Mouse (Mus musculus): ENCODE measurements around the gene Nip7. TPM values are rescaled to one million over a fixed set of nuclear protein-coding genes. Genes with fewer than 3 reads are reported as not detected.
A peak's percentile ranks its signal among the peaks of the same experiment; 100 is the strongest.
"Not testable (repeated sequence)": the region's sequence is repeated elsewhere in the genome, so short reads cannot be mapped to it uniquely, and the experiment has no call there.

Gene Nip7
- polyA plus RNA-seq, 1 experiment from 2014 or later = 54.4 TPM

DNA sequence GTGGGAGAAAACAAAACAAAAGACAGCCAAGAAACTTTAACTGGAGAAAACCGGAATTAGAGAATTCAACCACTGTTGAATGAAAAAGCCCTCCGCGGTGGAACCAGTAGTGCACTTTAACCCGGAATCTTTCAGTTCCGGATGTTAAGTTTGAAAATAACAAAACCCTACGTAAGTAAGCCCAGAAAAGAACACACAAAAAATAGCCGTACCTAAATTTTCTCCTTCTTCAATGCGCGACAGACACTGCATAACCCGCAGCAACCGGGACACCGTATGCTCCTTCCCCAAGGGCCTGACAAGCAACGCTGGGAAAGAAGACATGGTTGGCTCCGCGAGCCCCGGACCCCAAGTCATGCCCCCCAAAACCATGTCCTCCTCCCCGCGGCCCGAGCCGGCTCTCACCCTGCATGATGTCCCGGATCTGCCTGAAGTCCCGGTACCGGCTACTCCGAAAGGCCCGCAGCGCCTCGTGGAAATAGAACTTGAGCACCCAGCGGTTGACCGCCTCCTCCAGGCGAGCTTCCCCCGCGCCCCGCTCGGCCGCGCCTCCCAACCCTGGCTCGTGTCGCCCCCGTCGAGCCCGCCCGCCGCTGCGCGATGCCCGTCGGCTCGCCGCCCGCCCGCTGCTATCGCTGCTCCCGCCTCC lies 39.2 kb downstream of the Nip7 start:
- Histone ChIP-seq H3K27me3 (ENCODE audit: control insufficient read depth, insufficient read depth, low read length) (no peaks in the 10 kb centered on the region), H3K9ac (ENCODE audit: low read length) (peak overlapping the region; percentile 95), H3K4me1 (ENCODE audit: control insufficient read depth in 2 of 2, insufficient read depth in 2 of 2, low read length in 2 of 2) (peaks cover 0 to 19% of the 10 kb centered on the region in 2 experiments), H3K4me3 (ENCODE audit: control insufficient read depth in 1 of 2, insufficient read depth in 1 of 2, low read depth in 1 of 2, low read length in 2 of 2) (peak overlapping the region; percentile 79 to 92), H3K4me2 (ENCODE audit: low read length) (peak overlapping the region; percentile 73), H3K9me3 (ENCODE audit: control insufficient read depth, low read length) (no peaks in the 10 kb centered on the region), H3K27ac (replicated peaks in 1 of 2; ENCODE audit: control insufficient read depth in 1 of 2, insufficient read depth in 1 of 2, low read depth in 2 of 2, low read length in 2 of 2) (peak overlapping the region; percentile 66 to 93), H3K36me3 (ENCODE audit: control insufficient read depth, insufficient read depth, low read length) (peaks cover 35% of the 10 kb centered on the region)
- ATAC-seq (ENCODE audit: insufficient number of reproducible peaks, insufficient read depth, low FRiP score, low read depth) = peak; percentile 23
- WGBS = under 1% methylated on average over 53 of the region's 53 CpGs

- H3K27ac ChIP-seq (replicated peaks in 1 of 2; ENCODE audit: control insufficient read depth in 1 of 2, insufficient read depth in 1 of 2, low read depth in 2 of 2, low read length in 2 of 2) = peak within 1 kb of the TSS; percentile 66 to 93
Observed at GRCm38 (mm10) chr8:107096366-107097036, 39.8 kb downstream of the Nip7 start, which contains the start of gene Terf2. Gene Terf2, minus strand, starts transcription at chr8:107096547.

GRCm38 (mm10) chr8:107100635-107101034 lies 44.0 kb downstream of the Nip7 start:
- Histone ChIP-seq H3K36me3 (ENCODE audit: control insufficient read depth, insufficient read depth, low read length) (no peaks in the 10 kb centered on the region), H3K4me1 (ENCODE audit: control insufficient read depth in 2 of 2, insufficient read depth in 2 of 2, low read length in 2 of 2) (0 out of 4 replicates have a peak, but pooled peaks cover 0 to 5% of the 10 kb centered on the region in 2 experiments), H3K27me3 (ENCODE audit: control insufficient read depth, insufficient read depth, low read length) (no peaks in the 10 kb centered on the region), H3K27ac (replicated peaks in 1 of 2; ENCODE audit: control insufficient read depth in 1 of 2, insufficient read depth in 1 of 2, low read depth in 2 of 2, low read length in 2 of 2) (no peak overlapping the region), H3K9me3 (ENCODE audit: control insufficient read depth, low read length) (no peaks in the 10 kb centered on the region), H3K4me2 (ENCODE audit: low read length) (no peak overlapping the region), H3K4me3 (ENCODE audit: control insufficient read depth in 1 of 2, insufficient read depth in 1 of 2, low read depth in 1 of 2, low read length in 2 of 2) (no peak overlapping the region), H3K9ac (ENCODE audit: low read length) (no peak overlapping the region)
- WGBS = 75% methylated on average over 2 of the region's 2 CpGs
- ATAC-seq (ENCODE audit: insufficient number of reproducible peaks, insufficient read depth, low FRiP score, low read depth) = no peak

More at GRCm38 (mm10) chr8:107096366-107097036, 39.8 kb downstream of the Nip7 start, which contains the start of gene Terf2:
- H3K4me1 ChIP-seq (ENCODE audit: control insufficient read depth in 2 of 2, insufficient read depth in 2 of 2, low read length in 2 of 2) = peaks cover 0 to 19% of the 10 kb centered on the region in 2 experiments
- H3K36me3 ChIP-seq (ENCODE audit: control insufficient read depth, insufficient read depth, low read length) = peaks cover 28% of the 10 kb centered on the region
- 4% methylated on average over 38 of the region's 39 CpGs for WGBS
- peak; percentile 96 for ATAC-seq (ENCODE audit: insufficient number of reproducible peaks, insufficient read depth, low FRiP score, low read depth)
- H3K27me3 ChIP-seq (ENCODE audit: control insufficient read depth, insufficient read depth, low read length) = no peaks in the 10 kb centered on the region
- H3K9ac ChIP-seq (ENCODE audit: low read length) = peak within 1 kb of the TSS; percentile 95
- peak within 1 kb of the TSS; percentile 73 for H3K4me2 ChIP-seq (ENCODE audit: low read length)
- peak within 1 kb of the TSS; percentile 79 to 92 for H3K4me3 ChIP-seq (ENCODE audit: control insufficient read depth in 1 of 2, insufficient read depth in 1 of 2, low read depth in 1 of 2, low read length in 2 of 2)
- H3K9me3 ChIP-seq (ENCODE audit: control insufficient read depth, low read length) = no peaks in the 10 kb centered on the region

DNA sequence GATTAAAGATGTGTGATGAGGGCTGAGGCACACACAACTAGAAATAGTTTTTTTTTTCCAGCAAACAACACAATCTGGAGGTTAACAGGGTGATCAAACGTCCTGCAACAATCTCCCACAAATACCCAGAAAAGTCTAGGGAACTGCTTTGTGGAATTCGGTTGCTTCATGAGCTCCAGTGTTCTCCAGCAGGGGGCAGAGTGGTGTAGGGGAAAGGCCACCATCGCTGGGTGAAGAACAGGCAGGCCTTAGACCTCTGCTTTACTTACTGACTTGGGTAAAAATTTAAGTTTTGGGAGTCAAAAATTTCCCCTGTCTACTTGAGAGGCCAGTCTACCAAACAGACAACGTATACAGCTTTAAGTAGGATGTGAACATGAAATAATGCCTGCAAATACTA lies 47.9 kb downstream of the Nip7 start:
- no peak for ATAC-seq (ENCODE audit: insufficient number of reproducible peaks, insufficient read depth, low FRiP score, low read depth)
- H3K27me3 ChIP-seq (ENCODE audit: control insufficient read depth, insufficient read depth, low read length) = no peaks in the 10 kb centered on the region
- H3K27ac ChIP-seq (replicated peaks in 1 of 2; ENCODE audit: control insufficient read depth in 1 of 2, insufficient read depth in 1 of 2, low read depth in 2 of 2, low read length in 2 of 2) = no peak overlapping the region
- H3K4me3 ChIP-seq (ENCODE audit: control insufficient read depth in 1 of 2, insufficient read depth in 1 of 2, low read depth in 1 of 2, low read length in 2 of 2) = no peak overlapping the region
- H3K9ac ChIP-seq (ENCODE audit: low read length) = no peak overlapping the region
- WGBS = 10% methylated on average over 4 of the region's 4 CpGs
- H3K9me3 ChIP-seq (ENCODE audit: control insufficient read depth, low read length) = no peaks in the 10 kb centered on the region
- H3K4me1 ChIP-seq (ENCODE audit: control insufficient read depth in 2 of 2, insufficient read depth in 2 of 2, low read length in 2 of 2) = no peaks in the 10 kb centered on the region
- no peak overlapping the region for H3K4me2 ChIP-seq (ENCODE audit: low read length)
- no peaks in the 10 kb centered on the region for H3K36me3 ChIP-seq (ENCODE audit: control insufficient read depth, insufficient read depth, low read length)

GRCm38 (mm10) chr8:107108089-107108488 lies 51.4 kb downstream of the Nip7 start:
- H3K4me1 ChIP-seq (ENCODE audit: control insufficient read depth in 2 of 2, insufficient read depth in 2 of 2, low read length in 2 of 2); H3K9me3 ChIP-seq (ENCODE audit: control insufficient read depth, low read length); H3K36me3 ChIP-seq (ENCODE audit: control insufficient read depth, insufficient read depth, low read length); H3K27me3 ChIP-seq (ENCODE audit: control insufficient read depth, insufficient read depth, low read length); H3K27ac ChIP-seq (replicated peaks in 1 of 2; ENCODE audit: control insufficient read depth in 1 of 2, insufficient read depth in 1 of 2, low read depth in 2 of 2, low read length in 2 of 2); ATAC-seq (ENCODE audit: insufficient number of reproducible peaks, insufficient read depth, low FRiP score, low read depth); H3K9ac ChIP-seq (ENCODE audit: low read length); H3K4me3 ChIP-seq (ENCODE audit: control insufficient read depth in 1 of 2, insufficient read depth in 1 of 2, low read depth in 1 of 2, low read length in 2 of 2); H3K4me2 ChIP-seq (ENCODE audit: low read length): not testable (repeated sequence)
- WGBS = 89% methylated on average over 5 of the region's 5 CpGs

GRCm38 (mm10) chr8:107108978-107109720 lies 52.5 kb downstream of the Nip7 start:
- Histone ChIP-seq H3K27me3 (ENCODE audit: control insufficient read depth, insufficient read depth, low read length) (no peaks in the 10 kb centered on the region), H3K4me2 (ENCODE audit: low read length) (peak overlapping the region; percentile 46), H3K9ac (ENCODE audit: low read length) (no peak overlapping the region), H3K9me3 (ENCODE audit: control insufficient read depth, low read length) (no peaks in the 10 kb centered on the region), H3K36me3 (ENCODE audit: control insufficient read depth, insufficient read depth, low read length) (no peaks in the 10 kb centered on the region), H3K4me1 (ENCODE audit: control insufficient read depth in 2 of 2, insufficient read depth in 2 of 2, low read length in 2 of 2) (peaks cover 0 to 1% of the 10 kb centered on the region in 2 experiments; a peak in 1 of 4 replicates), H3K4me3 (ENCODE audit: control insufficient read depth in 1 of 2, insufficient read depth in 1 of 2, low read depth in 1 of 2, low read length in 2 of 2) (peak overlapping the region in 1 of 2 experiments; percentile 29; a peak in 2 of 4 replicates), H3K27ac (replicated peaks in 1 of 2; ENCODE audit: control insufficient read depth in 1 of 2, insufficient read depth in 1 of 2, low read depth in 2 of 2, low read length in 2 of 2) (no peak overlapping the region)
- no peak for ATAC-seq (ENCODE audit: insufficient number of reproducible peaks, insufficient read depth, low FRiP score, low read depth)
- WGBS = 65% methylated on average over 23 of the region's 23 CpGs

DNA sequence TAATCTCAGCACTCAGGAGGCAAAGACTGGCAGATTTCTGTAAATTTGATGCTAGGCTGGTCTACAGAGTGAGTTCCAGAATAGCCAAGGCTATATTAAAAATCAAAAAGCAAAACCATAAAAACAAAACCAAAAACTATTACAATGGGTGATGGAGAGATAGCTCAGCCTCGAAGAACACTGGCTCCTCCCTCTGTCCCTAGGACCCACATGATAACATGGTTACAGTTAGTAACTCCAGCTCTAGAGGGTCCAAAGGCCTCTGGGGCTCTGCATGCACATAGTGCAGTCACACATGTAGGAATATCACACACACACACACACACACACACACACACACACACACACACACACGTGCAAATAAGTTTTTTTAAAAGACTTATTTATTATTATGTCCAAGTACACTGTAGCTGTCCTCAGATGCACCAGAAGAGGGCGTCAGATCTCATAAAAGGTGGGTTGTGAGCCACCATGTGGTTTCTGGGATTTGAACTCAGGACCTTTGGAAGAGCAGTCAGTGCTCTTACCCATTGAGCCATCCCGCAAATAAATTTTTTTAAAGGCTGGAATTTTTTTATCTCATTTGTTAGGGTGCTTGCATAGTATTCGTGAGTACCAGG lies 53.2 kb downstream of the Nip7 start:
- Histone ChIP-seq H3K9ac (ENCODE audit: low read length) (no peak overlapping the region), H3K36me3 (ENCODE audit: control insufficient read depth, insufficient read depth, low read length) (no peaks in the 10 kb centered on the region), H3K4me2 (ENCODE audit: low read length) (no peak overlapping the region), H3K9me3 (ENCODE audit: control insufficient read depth, low read length) (no peaks in the 10 kb centered on the region), H3K27ac (replicated peaks in 1 of 2; ENCODE audit: control insufficient read depth in 1 of 2, insufficient read depth in 1 of 2, low read depth in 2 of 2, low read length in 2 of 2) (no peak overlapping the region), H3K4me3 (ENCODE audit: control insufficient read depth in 1 of 2, insufficient read depth in 1 of 2, low read depth in 1 of 2, low read length in 2 of 2) (no peak overlapping the region), H3K4me1 (ENCODE audit: control insufficient read depth in 2 of 2, insufficient read depth in 2 of 2, low read length in 2 of 2) (peaks cover 6 to 9% of the 10 kb centered on the region in 2 experiments; a peak in 3 of 4 replicates), H3K27me3 (ENCODE audit: control insufficient read depth, insufficient read depth, low read length) (no peaks in the 10 kb centered on the region)
- WGBS = 81% methylated on average over 5 of the region's 5 CpGs
- no peak for ATAC-seq (ENCODE audit: insufficient number of reproducible peaks, insufficient read depth, low FRiP score, low read depth)

Measured in heart, embryonic 14.5 days (tissue).